Mouse (Mus musculus) cerebellum, postnatal 36 days (tissue): ENCODE data around the gene Tsc22d3.

Source experiments
- DNase-seq, 2 experiments: peaks; one replicate each; pipeline ENCODE4 v3.0.0; 2021 to 2022; ENCODE audit warnings: mixed read lengths in 2 of 2

Tsc22d3 gene

DNA sequence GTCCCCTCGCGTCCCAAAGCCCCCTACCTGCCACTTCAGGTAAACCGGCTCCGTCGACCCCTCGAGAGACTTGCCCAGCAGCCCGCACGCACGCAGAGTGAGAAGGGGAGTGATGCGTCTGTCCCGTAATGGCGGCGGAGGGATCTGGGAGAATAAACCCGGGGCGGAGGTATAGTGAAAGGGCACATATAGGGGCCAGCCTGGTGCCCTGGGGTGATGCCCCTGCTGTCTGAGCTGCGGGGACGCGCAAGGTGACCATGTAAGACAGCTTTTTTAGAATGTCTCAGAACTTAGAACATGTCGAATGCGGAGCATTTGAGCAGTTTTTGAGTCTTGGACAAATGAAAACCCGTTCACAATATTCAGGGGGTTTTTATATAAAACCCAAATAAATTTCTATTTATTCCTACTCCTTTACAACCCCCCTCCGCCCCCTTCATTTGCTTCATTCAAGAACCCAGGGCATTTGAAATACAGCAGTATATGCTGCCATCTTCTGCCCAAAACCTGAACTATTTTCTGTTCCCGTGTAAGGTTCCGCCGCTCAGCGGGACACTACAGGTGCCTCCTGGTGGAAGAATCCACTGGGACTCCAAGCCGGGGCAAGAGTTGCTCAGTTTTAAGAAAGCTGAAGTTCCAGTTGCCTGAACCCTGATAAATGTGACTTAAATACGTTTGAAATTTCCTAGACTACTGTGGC is at the start of gene Tsc22d3:
Gene Tsc22d3, minus strand, starts transcription at position 250 of the 700 bp plus-strand sequence.
- DNase-seq, result peak; percentile 44 to 65

DNA sequence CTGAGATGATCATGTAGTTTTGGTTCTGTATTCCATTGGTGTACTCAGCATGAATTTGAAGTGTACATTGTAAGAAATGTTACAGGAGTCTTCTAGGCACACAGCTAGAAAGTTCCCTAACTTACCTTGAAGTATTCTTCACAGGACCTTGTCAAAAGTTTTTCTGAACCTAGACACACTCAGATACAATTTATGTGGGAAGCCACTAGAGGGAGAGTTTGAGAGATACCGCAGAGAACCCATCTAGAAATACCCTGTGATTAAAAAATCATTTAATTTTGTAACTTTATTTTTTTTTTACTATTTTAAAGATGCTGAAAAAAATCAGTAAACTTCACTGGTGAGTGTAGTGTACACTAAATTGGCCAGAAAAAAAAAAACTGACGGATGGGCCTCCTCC is 39.1 kb upstream of the Tsc22d3 start:
- no peak for DNase-seq

GRCm38 (mm10) chrX:140638028-140638427 is 37.6 kb upstream of the Tsc22d3 start:
- DNase-seq, result no peak

DNA sequence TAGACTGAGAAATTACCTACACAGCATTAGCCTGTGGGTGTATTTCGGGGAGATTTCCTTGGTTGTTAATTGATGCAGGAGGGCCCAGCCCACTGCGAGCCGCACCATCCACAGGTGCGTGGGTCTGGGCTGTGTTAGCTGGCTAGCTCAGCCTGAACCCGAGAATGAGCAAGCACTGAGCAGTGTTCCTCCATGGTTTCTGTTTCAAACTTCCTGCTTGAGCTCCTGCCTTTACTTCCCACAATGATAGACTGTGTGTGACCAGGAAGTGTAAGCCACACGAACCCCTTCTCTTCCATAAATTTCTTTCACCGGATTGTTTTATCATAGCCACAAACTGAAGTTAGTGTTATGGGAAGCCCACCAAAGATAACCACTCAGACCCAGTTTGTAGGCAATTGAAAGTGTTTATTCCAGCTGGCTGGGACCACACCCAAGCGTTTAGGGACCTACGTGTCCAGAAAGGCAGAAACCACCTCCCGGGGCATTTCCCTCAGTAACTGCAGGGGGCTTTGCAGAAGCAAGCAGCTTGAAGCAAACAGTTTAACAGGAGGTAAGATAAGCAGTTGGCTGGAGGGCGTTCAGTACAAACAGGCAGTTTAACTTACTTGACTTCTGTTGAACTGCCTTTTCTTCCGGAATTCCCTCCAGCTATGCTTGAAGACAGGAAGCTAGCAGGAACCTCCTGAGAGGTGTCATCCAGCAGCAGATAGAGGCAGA is 24.6 kb upstream of the Tsc22d3 start:
- DNase-seq, result no peak

GRCm38 (mm10) chrX:140609938-140610337 is 9.5 kb upstream of the Tsc22d3 start:
- DNase-seq, result no peak

DNA sequence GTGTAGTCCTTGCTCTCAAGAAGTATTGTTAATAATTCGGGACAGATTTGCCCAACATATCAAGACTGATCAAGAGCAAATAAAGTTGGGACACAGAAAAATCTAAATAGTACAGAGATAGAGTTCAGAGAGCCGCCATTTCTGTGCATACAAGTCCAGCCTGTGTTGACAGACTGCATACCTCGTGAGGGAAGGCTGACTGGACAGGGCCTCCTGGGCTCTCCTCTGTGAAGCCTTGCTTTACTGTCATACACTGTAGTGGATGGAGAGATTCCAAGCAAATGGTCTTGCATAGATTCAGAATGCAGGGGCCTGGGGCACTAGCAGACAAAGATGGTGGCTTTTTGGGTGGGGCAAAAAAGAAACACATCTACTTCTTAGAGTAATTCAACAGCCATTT is 1.4 kb upstream of the Tsc22d3 start:
- DNase-seq, result no peak

DNA sequence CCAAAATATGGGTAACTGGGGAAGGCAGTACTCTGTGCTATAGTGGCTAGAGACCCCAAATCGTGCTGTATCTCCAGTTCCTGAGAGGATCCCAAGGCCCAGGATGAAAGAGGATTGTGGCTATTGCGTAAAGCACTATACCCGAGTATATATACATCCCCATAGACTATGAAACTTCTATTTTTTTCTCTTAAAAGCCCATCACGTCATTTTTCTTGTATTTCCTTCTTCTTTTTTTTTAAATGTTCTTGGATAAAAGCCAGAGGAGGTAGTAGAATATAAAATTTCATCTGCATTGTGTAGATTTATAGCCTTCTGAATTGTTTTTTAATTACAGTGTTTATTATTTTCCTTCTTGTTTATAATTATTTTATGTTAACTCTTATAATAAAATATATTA is 852 bp upstream of the Tsc22d3 start:
- DNase-seq, result no peak

DNA sequence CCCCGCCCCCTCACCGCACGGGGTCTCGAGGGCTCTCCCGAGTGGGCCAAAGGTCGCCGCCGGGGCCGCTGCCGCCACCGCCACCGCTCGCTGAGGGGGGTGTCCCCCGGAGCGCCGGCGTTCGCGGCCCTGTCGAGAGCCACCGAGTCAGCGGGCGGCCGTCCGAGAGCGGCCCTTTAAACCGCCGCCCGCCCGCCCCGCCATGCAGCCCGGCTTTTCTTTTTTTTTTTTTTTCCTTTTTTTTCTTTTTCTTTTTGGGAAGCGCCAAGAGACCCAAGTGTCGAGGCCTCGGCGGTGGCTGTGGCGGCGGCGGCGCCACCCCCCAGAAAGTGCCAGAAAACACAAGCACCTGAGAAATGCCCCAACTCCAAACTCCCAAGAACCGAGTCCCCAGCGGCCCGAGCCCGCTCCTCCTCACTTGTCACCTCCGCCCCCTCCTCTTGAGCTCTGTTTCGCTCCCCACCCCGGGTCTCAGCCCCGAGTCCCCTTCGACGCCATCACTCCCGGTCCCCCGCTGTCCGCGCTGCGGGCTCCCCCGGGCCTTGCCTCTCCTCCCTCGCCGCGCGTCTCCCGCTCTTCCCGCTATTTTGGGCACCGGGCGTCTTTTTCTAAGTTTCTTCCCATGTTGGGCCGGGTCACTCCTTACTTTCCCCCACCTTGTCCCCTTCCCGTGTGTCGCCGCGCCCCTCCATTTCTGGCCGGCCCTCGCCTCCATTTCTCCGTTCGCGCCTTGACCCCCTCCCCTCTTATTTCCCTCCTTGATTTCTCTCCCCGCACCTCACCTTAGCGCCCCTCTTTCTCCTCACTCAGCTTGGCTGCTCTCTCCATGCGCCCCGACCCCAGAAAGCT is 674 bp downstream of the Tsc22d3 start:
- DNase-seq, result peak in 1 of 2 experiments; percentile 6

DNA sequence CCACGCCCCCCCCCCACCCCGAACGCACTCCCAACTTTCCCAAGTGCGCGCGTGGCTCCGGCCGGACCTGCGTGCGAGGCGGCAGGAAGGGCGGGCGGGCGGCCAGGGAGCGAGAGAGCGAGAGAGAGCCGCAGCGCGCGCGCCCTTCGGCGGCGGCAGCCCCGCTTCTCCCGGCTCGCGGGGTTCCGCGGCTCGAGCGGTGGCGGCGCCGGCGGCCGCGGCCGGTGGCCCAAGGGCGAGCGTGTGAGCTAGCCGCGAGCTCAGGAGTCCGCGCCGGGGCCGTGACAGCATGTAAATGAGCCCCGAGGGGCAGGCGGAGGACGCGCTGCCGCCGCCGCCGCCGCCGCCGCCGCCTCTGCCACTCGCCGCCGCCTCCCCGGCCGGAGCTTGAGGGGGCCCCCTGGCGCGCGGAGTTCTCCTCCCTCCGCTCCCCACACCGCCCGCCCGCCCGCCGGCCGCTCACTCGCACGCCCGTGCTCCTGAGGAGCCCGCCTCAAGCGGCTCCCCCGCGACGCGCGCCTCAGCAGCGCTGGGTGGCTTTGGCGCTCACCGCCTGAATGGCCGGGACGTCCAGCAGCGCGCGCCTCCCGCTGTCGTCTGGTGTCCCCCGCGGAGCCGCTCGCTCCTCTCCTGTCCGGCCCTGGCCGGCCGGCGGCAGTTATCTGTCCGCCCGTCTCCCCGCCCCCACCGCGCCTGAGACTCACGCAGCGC is 1.5 kb downstream of the Tsc22d3 start:
- DNase-seq, result peak; percentile 14 to 37

DNA sequence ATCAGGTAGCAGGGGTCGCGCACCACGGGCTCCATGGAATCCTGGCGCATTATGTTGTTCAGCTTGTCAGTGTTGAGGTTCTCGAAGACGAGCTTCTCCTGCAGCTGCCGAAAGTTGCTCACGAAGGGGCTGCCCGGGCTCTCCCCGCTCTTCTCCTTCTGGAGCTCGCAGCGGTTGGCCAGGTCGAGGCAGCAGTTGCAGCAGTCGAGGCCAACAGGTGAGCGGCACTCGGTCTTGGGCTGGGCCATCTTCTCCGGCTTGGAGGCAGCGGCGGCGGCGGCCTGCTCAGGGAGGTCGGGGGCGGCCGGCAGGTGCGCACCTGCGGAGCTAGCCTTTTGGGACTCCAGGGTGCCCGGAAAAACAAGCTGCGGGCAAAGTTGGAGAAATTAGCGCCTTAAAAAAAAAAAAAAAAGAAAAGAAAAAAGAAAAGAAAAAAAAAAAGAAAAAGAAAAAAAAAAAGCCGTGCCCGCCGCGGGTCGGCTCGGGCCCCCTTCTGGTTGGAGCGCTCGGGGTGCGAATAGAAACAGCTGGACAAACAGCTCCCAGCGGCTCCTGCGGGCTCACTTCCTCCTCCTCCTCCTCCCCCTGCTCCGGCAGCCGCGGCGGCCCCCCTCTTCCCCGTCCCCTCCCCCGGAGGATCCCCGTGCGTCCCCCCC is 2.1 kb downstream of the Tsc22d3 start:
- peak in 1 of 2 experiments; percentile 4 for DNase-seq

GRCm38 (mm10) chrX:140591176-140591575 is 9.3 kb downstream of the Tsc22d3 start:
- DNase-seq, result no peak

GRCm38 (mm10) chrX:140590142-140590541 is 10.3 kb downstream of the Tsc22d3 start:
- peak; percentile 18 to 33 for DNase-seq

DNA sequence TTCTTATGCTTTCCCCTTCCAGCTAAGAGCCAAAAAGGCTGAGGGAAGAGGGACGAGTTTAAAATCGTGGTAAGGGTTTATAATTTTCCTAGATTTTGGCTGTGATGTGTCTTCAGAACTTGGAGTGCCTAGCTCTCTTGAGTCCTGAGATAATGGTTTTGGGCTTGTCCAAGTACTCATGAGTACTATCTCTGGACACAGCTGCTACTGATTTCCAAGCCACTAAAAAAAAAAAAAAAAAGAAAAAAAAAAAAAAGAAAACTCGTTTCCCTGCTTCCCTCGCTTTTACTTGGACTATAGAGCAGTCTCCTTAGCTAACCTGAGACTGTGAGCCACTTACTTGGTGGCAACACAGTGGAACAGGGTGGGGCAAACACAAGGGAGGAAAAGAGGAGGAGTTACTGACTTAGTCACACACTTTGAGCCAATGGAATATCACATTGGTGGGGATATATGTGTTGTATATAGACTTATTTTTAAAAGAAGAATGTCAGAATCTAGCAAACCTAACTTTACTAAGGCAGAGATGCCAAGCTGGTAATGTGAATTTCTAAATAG is 11.2 kb downstream of the Tsc22d3 start:
- DNase-seq, result no peak

- DNase-seq, result no peak
Observed at GRCm38 (mm10) chrX:140588534-140588933, 11.9 kb downstream of the Tsc22d3 start.

- no peak for DNase-seq
Observed at GRCm38 (mm10) chrX:140580416-140580815, 20.0 kb downstream of the Tsc22d3 start.

GRCm38 (mm10) chrX:140575636-140576035 is 24.8 kb downstream of the Tsc22d3 start:
- DNase-seq, result no peak

DNA sequence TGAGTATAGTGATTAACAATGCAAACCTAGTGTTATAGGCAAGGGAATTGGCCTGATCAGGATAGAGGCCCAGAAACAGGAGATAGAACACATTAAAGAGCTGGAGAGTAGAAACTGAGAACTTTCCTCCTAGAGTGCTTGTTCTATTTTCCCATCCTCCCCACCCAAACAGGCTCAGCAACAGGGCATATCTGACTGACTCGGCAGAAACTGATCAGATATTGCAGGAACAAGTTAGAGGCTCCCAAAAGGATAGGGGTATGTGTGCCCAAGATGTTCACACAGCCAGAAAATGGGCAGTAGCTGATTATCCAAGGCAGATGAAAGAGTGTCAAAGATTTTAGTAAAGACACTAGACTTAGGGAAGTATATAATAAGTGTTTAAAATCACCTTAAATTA is 25.3 kb downstream of the Tsc22d3 start:
- DNase-seq, result no peak

- no peak for DNase-seq
Observed at GRCm38 (mm10) chrX:140572702-140573338, 27.6 kb downstream of the Tsc22d3 start.

- no peak for DNase-seq
Observed at GRCm38 (mm10) chrX:140569595-140569994, 30.9 kb downstream of the Tsc22d3 start.

GRCm38 (mm10) chrX:140567711-140568407 is 32.6 kb downstream of the Tsc22d3 start:
- DNase-seq, result no peak

GRCm38 (mm10) chrX:140565759-140566158 is 34.7 kb downstream of the Tsc22d3 start:
- DNase-seq, result no peak
